Mouse (Mus musculus) ES-E14 (cell line): ENCODE measurements at regions not wholly inside any gene's neighbourhood (a gene's known extent, or its start where the extent isn't known, plus 50 kb on each side); places are given as distances from the start of the nearest gene placed in this dataset.

Experiments used
- DNase-seq: peaks from one replicate; pipeline ENCODE4 v3.0.0-alpha.2; 2013; ENCODE audit warnings: low read depth, low spot score
- H3K27ac ChIP-seq: 2 replicates; pipeline ENCODE4 v1.5.1; 2012; ENCODE audit warnings: low read depth, mild to moderate bottlenecking, low read length, moderate library complexity, mixed read lengths; ENCODE audit not compliant: poor library complexity, insufficient read depth, severe bottlenecking
- H3K36me3 ChIP-seq: 2 replicates; pipeline ENCODE4 v1.6.1; 2012; ENCODE audit warnings: mild to moderate bottlenecking, low read length, moderate library complexity, mixed read lengths; ENCODE audit not compliant: control insufficient read depth, poor library complexity, insufficient read depth, severe bottlenecking
- H3K4me1 ChIP-seq, 2 experiments: fragments of 150-350 bp in 1 of 2; sonication (generic) in 1 of 2; 2 replicates each; pipeline ENCODE4 v1.6.1; 2012; ENCODE audit warnings: low read length in 2 of 2, mild to moderate bottlenecking in 1 of 2, mixed read lengths in 1 of 2; ENCODE audit not compliant: control insufficient read depth in 2 of 2, insufficient read depth in 2 of 2, poor library complexity in 1 of 2
- H3K4me3 ChIP-seq, 2 experiments: fragments of 150-350 bp in 1 of 2; sonication (generic) in 1 of 2; 2 replicates each; pipeline ENCODE4 v1.5.1; 2012; ENCODE audit warnings: low read length in 2 of 2, low read depth in 1 of 2, mild to moderate bottlenecking in 1 of 2, mixed read lengths in 1 of 2; ENCODE audit not compliant: insufficient read depth in 1 of 2, poor library complexity in 1 of 2, severe bottlenecking in 1 of 2
- H3K9ac ChIP-seq: 2 replicates; pipeline ENCODE4 v1.6.1; 2012; ENCODE audit warnings: low read depth, mild to moderate bottlenecking, low read length, mixed read lengths; ENCODE audit not compliant: poor library complexity, insufficient read depth, severe bottlenecking
- H3K9me3 ChIP-seq: fragments of 150-350 bp; sonication (generic); 2 replicates; pipeline ENCODE4 v1.6.1; 2012; ENCODE audit warnings: low read depth, mild to moderate bottlenecking, low read length; ENCODE audit not compliant: control insufficient read depth, insufficient read depth
- CHD2 ChIP-seq: IDR thresholded peaks from 2 replicates; pipeline ENCODE4 v1.6.1; 2014; ENCODE audit warnings: mild to moderate bottlenecking, low read depth, low read length, inconsistent platforms
- HCFC1 ChIP-seq: IDR thresholded peaks from 2 replicates; pipeline ENCODE4 v1.6.1; 2012; ENCODE audit warnings: low read length, inconsistent platforms, borderline replicate concordance; ENCODE audit not compliant: insufficient read depth
- MAFK ChIP-seq: IDR thresholded peaks from 2 replicates; pipeline ENCODE4 v1.6.1; 2014; ENCODE audit warnings: mild to moderate bottlenecking, low read depth, low read length, inconsistent platforms; ENCODE audit not compliant: insufficient read depth
- ZC3H11A ChIP-seq: IDR thresholded peaks from 2 replicates; pipeline ENCODE4 v1.6.1; 2012; ENCODE audit warnings: low read depth, mild to moderate bottlenecking, inconsistent platforms, low read length, borderline replicate concordance
- ZNF384 ChIP-seq: IDR thresholded peaks from 2 replicates; pipeline ENCODE4 v1.6.1; 2012; ENCODE audit warnings: low read depth, low read length, inconsistent platforms
- in situ Hi-C, 2 experiments: fragments of 600-800 bp; cut with MboI; formaldehyde crosslinking; loops; one replicate each; pipeline ENCODE4 v1.15.1; 2025; ENCODE audit warnings: low sequenced_read_pairs in 2 of 2, inconsistent platforms in 1 of 2; ENCODE audit not compliant: unreplicated experiment in 2 of 2

- Histone ChIP-seq H3K4me1 (no peaks in the 10 kb centered on the region), H3K9ac (no peak overlapping the region), H3K4me3 (no peak overlapping the region), H3K27ac (no peak overlapping the region), H3K36me3 (no peaks in the 10 kb centered on the region), H3K9me3 (no peaks in the 10 kb centered on the region)
- no peak for TF ChIP-seq CHD2
- TF ChIP-seq MAFK: no peak
- TF ChIP-seq ZNF384: no peak
- TF ChIP-seq ZC3H11A: no peak
- no peak for TF ChIP-seq HCFC1
- no peak for DNase-seq
- in situ Hi-C loops: no loop called here
Observed at GRCm38 (mm10) chr4:72524630-72525029, 323.9 kb upstream of the Tle1 start.

GRCm38 (mm10) chr4:72524100-72524499 lies 323.4 kb upstream of the Tle1 start:
- TF ChIP-seq MAFK (no peak), ZNF384 (no peak), HCFC1 (no peak), ZC3H11A (no peak), CHD2 (no peak)
- Histone ChIP-seq H3K36me3 (no peaks in the 10 kb centered on the region), H3K4me1 (no peaks in the 10 kb centered on the region), H3K9ac (no peak overlapping the region), H3K27ac (no peak overlapping the region), H3K4me3 (no peak overlapping the region), H3K9me3 (no peaks in the 10 kb centered on the region)
- no peak for DNase-seq
- in situ Hi-C loops: no loop called here

- TF ChIP-seq HCFC1 (no peak), MAFK (no peak), ZC3H11A (no peak), ZNF384 (no peak), CHD2 (no peak)
- no peak for DNase-seq
- Histone ChIP-seq H3K27ac (no peak overlapping the region), H3K4me3 (no peak overlapping the region), H3K9me3 (no peaks in the 10 kb centered on the region), H3K9ac (no peak overlapping the region), H3K36me3 (no peaks in the 10 kb centered on the region), H3K4me1 (no peaks in the 10 kb centered on the region)
- in situ Hi-C loops: no loop called here
Observed at GRCm38 (mm10) chr4:72511220-72511619, 310.5 kb upstream of the Tle1 start.

- Histone ChIP-seq H3K27ac (no peak overlapping the region), H3K9ac (no peak overlapping the region), H3K4me1 (no peaks in the 10 kb centered on the region), H3K9me3 (no peaks in the 10 kb centered on the region), H3K4me3 (no peak overlapping the region), H3K36me3 (no peaks in the 10 kb centered on the region)
- DNase-seq: no peak
- TF ChIP-seq ZNF384 (no peak), ZC3H11A (no peak), MAFK (no peak), CHD2 (no peak), HCFC1 (no peak)
- in situ Hi-C loops: no loop called here
Observed at GRCm38 (mm10) chr4:72481748-72482147, 281.0 kb upstream of the Tle1 start.

- DNase-seq: no peak
- H3K4me3 ChIP-seq: no peak overlapping the region
- in situ Hi-C loops: no loop called here
Observed at GRCm38 (mm10) chr4:72480535-72480934, 279.8 kb upstream of the Tle1 start.

More at GRCm38 (mm10) chr4:72480535-72480934, 279.8 kb upstream of the Tle1 start:
- H3K9me3 ChIP-seq: no peaks in the 10 kb centered on the region
- no peaks in the 10 kb centered on the region for H3K36me3 ChIP-seq
- no peak overlapping the region for H3K9ac ChIP-seq
- H3K27ac ChIP-seq: no peak overlapping the region
- no peak for TF ChIP-seq HCFC1
- TF ChIP-seq ZNF384: no peak
- TF ChIP-seq MAFK: no peak
- H3K4me1 ChIP-seq: no peaks in the 10 kb centered on the region
